Mouse (Mus musculus): ENCODE results near the gene Chd1.

DNA sequence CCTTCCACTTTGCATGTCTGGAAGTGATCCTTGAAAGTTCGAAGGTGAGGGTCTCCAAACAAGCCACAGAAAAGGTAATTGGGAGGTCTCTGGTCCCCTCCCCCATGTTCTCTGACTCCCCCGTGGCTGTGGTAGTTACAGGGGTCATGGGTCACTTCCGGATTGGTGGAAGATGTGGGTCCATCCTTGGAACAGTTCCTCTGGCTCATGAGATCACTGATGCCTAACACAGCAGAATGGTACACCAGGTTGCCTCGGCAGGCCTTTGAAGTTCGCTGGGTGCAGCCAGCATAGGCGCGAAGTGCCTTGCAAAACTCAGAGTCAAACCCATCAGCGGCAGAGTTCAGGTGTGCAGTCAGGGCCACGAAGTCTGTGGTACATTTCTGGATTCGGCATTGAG lies 116.0 kb downstream of the Chd1 start:
- TF ChIP-seq CTCF (IDR thresholded peaks at IDR 0.05; ENCODE audit: borderline replicate concordance, insufficient read depth, low read depth, low read length): no peak
- TF ChIP-seq POLR2A (IDR thresholded peaks at IDR 0.05; ENCODE audit: borderline replicate concordance, insufficient read depth, low read length): no peak
